Mouse (Mus musculus) thymus, adult 2 months (tissue): ENCODE measurements around the gene Slco2b1.

Experiments used
- CTCF ChIP-seq: fragments of 200-500 bp; IDR thresholded peaks from 2 replicates; pipeline ENCODE4 v1.5.1; 2012; ENCODE audit warnings: mild to moderate bottlenecking, control low read depth, low read length, moderate library complexity, borderline replicate concordance; ENCODE audit not compliant: control insufficient read depth, poor library complexity, insufficient read depth; ENCODE audit errors: extremely low read depth
- POLR2A ChIP-seq: fragments of 200-500 bp; IDR thresholded peaks from 2 replicates; pipeline ENCODE4 v1.6.1; 2012; ENCODE audit warnings: mild to moderate bottlenecking, low read length, control low read depth, moderate library complexity; ENCODE audit not compliant: control insufficient read depth, poor library complexity, insufficient read depth; ENCODE audit errors: extremely low read depth

GRCm38 (mm10) chr7:99671544-99672435 lies 39.4 kb downstream of the Slco2b1 start:
- TF ChIP-seq CTCF (no peak), POLR2A (no peak)
